Mouse (Mus musculus) urinary bladder, postnatal 4 days (tissue): ENCODE measurements around the gene Hoxa9.

Experiments used
- DNase-seq, 2 experiments: peaks; one replicate each; pipeline ENCODE4 v3.0.0; 2021 to 2022; ENCODE audit warnings: low spot score in 2 of 2

The Hoxa9 gene

GRCm38 (mm10) chr6:52230516-52231165 is at the start of gene Hoxa9:
Gene Hoxa9, minus strand, starts transcription at chr6:52231089.
- DNase-seq = no peak

GRCm38 (mm10) chr6:52276920-52277319 is 46.0 kb upstream of the Hoxa9 start:
- no peak for DNase-seq

GRCm38 (mm10) chr6:52276382-52276781 is 45.5 kb upstream of the Hoxa9 start:
- DNase-seq = no peak

GRCm38 (mm10) chr6:52275563-52276280 is 44.8 kb upstream of the Hoxa9 start:
- DNase-seq = no peak

GRCm38 (mm10) chr6:52274576-52274975 is 43.7 kb upstream of the Hoxa9 start:
- no peak for DNase-seq

DNA sequence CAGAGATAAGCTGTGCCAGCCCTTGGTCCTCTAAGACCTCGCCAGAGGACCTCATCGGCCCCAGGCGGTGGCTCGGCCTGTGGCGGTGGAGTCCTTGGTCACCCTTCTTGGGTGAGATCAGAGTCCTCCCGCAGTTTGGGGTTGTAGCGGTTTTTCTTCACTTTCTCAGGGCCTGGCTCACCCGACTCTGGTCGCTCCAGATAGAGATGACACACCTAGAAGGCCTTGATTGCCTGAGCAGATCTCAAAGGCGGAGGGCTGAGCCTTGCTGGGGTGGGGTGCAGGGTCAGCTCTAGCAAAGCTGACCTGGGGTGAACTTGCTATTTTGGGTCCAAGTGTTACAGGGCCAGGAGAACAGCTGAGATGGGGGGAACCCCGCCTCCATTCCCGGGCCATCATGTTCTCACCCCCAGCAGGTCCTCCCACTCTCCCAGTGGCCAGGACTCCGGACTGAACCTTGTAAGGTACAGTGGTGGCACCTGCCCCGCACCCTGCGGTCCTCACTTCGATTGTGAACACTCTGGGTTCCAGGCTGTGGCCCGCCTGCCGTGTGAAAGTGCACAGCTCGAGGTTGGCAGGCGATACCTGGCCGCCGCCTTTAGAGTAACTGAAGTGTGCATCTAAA is 42.9 kb upstream of the Hoxa9 start:
- no peak for DNase-seq

DNA sequence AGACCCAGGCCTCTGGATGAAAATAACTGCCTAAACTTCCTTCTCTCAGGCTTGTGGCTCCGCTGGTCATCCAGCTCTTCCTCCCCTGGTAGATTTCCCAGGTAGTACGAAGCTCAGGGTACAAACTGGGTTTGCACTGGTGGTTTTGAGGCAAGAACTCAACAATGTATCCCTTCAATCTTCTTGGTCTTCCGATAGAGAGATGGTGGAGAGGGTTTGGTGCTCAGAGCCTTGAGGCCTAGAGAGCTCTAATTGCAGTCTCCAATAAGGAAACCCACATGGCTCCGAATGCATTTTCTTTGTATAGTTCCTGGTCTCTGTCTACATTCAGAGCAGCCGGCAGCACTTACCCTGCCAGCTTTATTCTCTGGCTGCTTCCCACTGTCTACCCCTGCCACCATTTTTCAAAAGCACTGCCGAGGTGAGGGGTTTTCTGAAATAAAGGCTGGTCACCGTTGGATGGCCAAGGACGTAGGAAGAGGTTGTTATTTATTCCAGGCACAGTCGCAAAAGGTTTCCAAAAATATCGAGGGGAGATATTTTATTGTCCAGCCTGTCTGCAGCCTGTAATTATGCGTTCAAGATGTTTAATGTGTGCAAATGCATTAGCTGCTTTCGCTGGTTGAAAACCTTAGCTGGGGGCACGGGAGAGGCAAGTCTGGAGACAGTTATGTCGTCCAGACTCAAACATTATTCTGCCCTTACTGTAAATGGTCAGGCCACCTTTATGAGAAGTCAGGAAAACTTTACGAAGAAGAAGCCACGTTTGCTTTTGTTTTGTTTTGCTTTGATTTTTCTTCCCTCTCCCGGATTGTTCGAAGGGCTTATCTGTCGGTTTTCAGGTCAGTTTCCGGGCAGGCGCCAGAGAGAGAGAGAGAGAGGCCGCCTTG is 42.1 kb upstream of the Hoxa9 start:
- no peak for DNase-seq

GRCm38 (mm10) chr6:52270494-52271480 is 39.9 kb upstream of the Hoxa9 start:
- peak; percentile 29 to 72 for DNase-seq

DNA sequence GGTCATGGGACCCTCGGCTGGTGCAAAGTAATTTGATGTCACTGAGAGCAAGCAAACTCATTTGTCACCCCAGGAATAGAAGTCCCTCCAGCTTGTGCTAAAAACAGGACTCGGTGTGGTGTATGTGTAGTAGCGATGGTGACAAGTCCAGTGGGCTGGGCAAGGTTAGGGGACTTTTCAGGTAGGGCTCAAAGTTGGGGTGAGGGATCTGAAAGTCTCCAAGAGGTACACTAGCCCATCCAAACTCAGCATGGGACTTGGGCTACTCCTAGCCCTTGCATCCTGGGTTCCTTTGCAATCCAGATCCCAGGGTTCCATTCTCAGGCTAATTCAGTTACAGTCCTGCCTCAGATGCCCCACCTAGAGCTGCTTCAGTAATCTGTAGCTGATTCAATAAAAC is 37.9 kb upstream of the Hoxa9 start:
- no peak for DNase-seq

DNA sequence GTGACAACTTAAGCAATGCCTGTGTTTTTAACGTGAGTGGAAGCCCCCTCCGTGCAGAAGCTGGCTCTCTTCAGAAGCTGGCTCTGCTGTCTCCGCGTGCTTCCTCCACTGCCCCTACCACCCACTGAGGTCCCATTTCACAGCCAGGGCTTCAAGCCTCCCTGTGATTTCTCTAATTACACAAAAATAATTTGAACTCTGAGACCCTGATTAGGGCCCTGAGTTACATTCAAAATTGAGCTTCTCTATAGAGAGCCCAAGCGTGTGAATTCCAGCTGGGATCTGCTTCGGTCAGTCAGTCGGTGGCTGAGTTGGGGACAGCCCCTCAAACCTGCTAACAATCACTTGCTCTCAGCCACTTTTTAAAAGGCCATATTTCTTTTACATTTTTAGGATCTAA is 37.5 kb upstream of the Hoxa9 start:
- DNase-seq = no peak

- DNase-seq = no peak
Observed at GRCm38 (mm10) chr6:52267691-52268090, 36.8 kb upstream of the Hoxa9 start.

- DNase-seq = no peak
Observed at GRCm38 (mm10) chr6:52267221-52267620, 36.3 kb upstream of the Hoxa9 start.

DNA sequence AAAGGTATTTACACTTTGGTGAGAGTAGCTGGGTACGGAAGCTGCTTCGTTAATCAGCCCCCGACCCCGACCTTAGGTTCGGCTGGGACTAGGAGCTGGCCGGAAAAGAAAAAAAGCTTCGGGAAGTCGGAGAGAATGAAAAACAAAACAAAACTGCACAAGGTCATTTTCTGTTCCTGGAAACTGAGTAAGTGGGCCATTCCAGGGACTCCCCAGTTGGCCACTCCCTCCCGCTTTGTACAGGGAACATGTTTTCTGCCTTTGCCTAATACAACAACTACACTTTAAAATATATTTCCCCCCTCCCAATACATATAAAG is 35.7 kb upstream of the Hoxa9 start:
- DNase-seq = no peak

DNA sequence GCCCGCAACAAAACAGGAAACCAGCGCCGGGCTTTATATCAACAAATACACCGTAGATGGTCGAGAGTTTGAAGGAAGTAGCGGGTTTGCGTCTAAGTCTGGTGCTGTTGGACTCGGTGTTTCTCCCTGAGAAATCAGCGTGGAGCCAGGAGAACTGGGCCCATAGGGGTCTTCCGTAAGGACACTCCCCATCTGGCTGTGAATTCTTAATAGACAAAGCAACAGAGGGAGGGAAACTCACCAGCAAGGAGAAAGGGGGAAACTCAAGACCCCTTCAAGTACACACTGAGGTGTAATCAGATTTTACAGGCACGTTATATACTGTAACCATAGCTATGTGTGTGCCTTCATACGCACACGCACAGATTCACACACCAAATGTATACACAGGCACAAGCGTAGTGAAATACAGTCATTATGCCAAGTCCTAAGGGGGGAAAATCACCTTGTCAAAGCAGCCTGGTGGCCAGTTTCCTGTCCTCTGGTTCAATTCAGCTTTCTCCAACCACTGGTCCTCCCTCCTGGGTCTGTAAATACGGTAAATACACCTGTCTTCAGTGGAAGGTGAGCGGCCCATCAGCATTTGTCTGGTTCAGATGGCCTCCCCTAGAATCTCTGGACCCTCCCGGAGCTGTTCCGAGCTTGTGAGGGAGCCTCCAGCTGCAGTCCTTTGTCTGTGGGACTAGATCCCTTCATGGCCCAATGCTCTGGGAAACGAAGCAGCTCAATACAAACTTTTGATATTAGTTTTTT is 35.2 kb upstream of the Hoxa9 start:
- no peak for DNase-seq

DNA sequence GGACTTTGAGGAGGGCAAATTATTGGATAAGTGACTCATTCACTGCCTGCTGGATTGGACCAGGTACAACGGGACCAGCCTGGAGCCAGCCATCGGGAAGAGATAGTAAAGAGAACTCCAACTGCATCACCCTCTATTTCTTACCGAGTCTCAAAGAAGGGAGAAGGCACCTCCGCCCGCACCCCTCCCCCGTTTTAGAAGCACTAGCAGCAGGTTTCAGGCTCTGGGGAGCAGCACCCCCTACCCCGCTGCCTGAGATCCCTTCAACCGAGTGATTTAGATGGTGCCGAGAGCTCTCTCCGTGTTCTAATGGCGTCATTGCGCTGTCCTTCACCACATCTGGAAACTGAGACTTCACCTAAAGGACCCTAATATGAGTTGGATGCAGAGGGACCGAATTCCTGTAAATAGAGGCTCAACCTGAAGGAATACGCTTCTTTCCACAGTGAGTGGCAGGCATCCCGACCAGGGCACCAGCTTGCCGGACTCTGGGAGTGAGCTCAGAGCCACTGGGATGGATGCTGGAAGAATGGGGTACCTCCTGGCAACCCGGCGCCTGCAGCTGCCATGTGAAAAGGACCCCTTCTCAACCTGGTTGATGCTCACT is 34.5 kb upstream of the Hoxa9 start:
- no peak for DNase-seq

DNA sequence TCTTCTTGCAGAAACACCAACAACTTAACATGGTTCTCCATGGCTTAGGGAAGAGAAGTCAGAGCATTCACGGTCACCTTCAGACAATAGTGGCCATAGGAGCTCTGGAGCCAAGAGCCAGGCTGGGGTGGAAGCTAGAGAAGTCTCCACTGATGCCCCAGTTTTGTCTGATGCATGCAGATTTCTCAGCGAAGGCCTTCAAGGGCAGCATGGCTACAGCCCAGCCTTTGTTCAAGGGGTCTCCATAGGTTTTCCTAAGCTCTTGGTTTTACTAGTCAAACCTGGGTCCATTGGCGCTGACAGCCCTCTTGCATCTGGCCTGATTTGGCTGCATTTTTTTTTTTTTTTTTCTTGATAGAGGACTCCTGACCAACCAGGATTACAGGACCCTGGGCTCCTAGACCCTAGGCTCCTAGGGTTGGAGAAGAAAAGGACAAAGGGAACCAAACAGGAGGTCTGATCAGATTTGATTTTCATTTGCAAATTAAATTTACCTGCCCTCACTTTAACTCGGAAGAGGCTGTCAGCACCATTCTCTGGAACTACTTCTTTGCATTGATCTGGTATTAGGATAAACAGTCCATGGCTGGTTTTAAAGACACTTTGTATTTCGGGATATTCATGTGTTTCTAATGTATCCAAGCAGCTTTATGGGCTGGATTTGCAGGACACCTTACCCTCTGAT is 33.4 kb upstream of the Hoxa9 start:
- DNase-seq = no peak

GRCm38 (mm10) chr6:52263321-52263585 is 32.4 kb upstream of the Hoxa9 start:
- DNase-seq = no peak

- no peak for DNase-seq
Observed at GRCm38 (mm10) chr6:52262463-52263320, 31.8 kb upstream of the Hoxa9 start.
